ENCODE assay signal across 8 mouse cellular contexts in the genomic region with DNA sequence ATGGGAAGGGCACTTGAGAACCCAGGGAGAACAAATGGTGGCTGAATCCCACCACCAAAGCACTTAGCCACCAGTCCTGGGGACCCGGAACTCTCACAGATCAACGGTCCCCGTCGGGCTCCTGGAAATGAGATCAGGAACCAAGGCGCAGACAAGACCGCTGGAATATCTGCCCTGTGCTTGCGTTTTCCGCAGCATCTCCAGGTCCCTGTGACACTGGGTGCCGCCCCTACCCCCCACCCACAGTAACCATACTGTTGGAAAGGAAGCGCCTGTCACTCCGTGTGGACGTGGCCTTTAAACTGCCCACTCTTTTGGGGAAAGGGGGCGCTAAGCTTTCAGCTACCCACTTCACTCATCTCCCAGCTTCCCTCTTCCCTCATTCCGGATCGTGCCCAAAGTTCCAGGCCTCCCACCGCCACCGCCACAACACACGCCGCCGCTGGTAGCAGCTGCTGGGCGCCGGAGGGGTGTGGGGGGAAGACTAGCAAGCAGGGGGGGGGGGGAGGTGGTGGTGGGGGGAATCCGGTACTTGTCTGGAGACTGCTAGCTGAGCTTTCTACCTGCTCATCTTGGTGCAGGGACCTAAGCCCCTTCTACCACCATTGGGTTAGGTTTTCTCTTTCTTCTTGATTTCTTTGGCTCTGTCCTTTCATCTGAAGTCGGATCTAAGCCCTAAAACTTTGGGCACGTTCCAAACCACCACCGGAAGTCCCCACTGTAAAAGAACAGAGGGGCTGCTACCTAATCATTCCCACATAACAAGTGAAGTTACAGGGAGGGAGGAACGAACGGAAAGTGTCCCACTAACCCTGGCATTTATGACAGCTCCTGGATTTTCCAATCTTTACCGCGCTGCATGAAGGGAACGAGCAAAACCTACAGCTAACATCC. TPM values are rescaled to one million over a fixed set of nuclear protein-coding genes. Genes with fewer than 3 reads are reported as not detected.
DNase-seq lines count a peak whose midpoint lies in the region; ATAC-seq and TF ChIP-seq lines count a peak whose summit lies in the region.

No protein-coding gene starts in this region.

- TF ChIP-seq CTCF in lung, embryonic 14.5 days (IDR thresholded peaks at IDR 0.05; ENCODE audit: low read depth): no peak

- peak overlapping the region; percentile 85 for H3K4me3 ChIP-seq in lung, embryonic 14.5 days (ENCODE audit: low read depth, low read length)
- H3K4me3 ChIP-seq in forebrain, embryonic 10.5 days: peak overlapping the region; percentile 82
- peak overlapping the region; percentile 82 for H3K4me3 ChIP-seq in hindbrain, embryonic 14.5 days (replicated peaks; ENCODE audit: low read length)
- H3K4me3 ChIP-seq in midbrain, embryonic 11.5 days (ENCODE audit: low read depth, low read length): peak overlapping the region; percentile 66

- peak overlapping the region; percentile 99 for H3K9ac ChIP-seq in lung, embryonic 14.5 days
- peak overlapping the region; percentile 92 for H3K9ac ChIP-seq in hindbrain, embryonic 14.5 days
- peak overlapping the region; percentile 33; the same call in 1 of the 2 replicates for H3K9ac ChIP-seq in midbrain, embryonic 11.5 days (ENCODE audit: low read length)

- no peaks in the 10 kb centered on the region for H3K27me3 ChIP-seq in lung, embryonic 14.5 days (ENCODE audit: insufficient read depth, low read length)
- peaks cover 68% of the 10 kb centered on the region for H3K27me3 ChIP-seq in forebrain, embryonic 10.5 days (ENCODE audit: poor library complexity, severe bottlenecking)
- peaks cover 7% of the 10 kb centered on the region; the same call in 1 of the 2 replicates for H3K27me3 ChIP-seq in hindbrain, embryonic 14.5 days (ENCODE audit: control insufficient read depth, insufficient read depth, low read length)
- peaks cover 9% of the 10 kb centered on the region; the same call in 1 of the 2 replicates for H3K27me3 ChIP-seq in midbrain, embryonic 11.5 days (ENCODE audit: control insufficient read depth, insufficient read depth, low read length)

- no peaks in the 10 kb centered on the region for H3K36me3 ChIP-seq in lung, embryonic 14.5 days (ENCODE audit: insufficient read depth)
- no peaks in the 10 kb centered on the region for H3K36me3 ChIP-seq in forebrain, embryonic 10.5 days (replicated peaks)
- H3K36me3 ChIP-seq in hindbrain, embryonic 14.5 days (replicated peaks; ENCODE audit: control insufficient read depth, insufficient read depth): no peaks in the 10 kb centered on the region
- H3K36me3 ChIP-seq in midbrain, embryonic 11.5 days (ENCODE audit: control insufficient read depth, insufficient read depth, low read length): no peaks in the 10 kb centered on the region

- DNase-seq in lung, embryonic 14.5 days: peak; percentile 74
- no peak for DNase-seq in lung, postnatal 14 days
- peak; percentile 48 for DNase-seq in forebrain, embryonic 10.5 days (ENCODE audit: extremely low spot score, low spot score)
- DNase-seq in hindbrain, embryonic 14.5 days (ENCODE audit: low spot score): no peak
- DNase-seq in midbrain, embryonic 11.5 days (ENCODE audit: low spot score, missing footprints): peak; percentile 96
- DNase-seq in spleen, postnatal 36 days (ENCODE audit: low spot score in 2 of 2): no peak
- no peak for DNase-seq in urinary bladder, postnatal 4 days (ENCODE audit: low spot score in 2 of 2)
- DNase-seq in c-Kit-positive CD71-positive TER-119-positive erythroid progenitor cells, embryonic 14.5 days (ENCODE audit: low spot score): no peak

- no peaks in the 10 kb centered on the region for H3K9me3 ChIP-seq in lung, embryonic 14.5 days (ENCODE audit: low read depth, low read length)
- H3K9me3 ChIP-seq in forebrain, embryonic 10.5 days: no peaks in the 10 kb centered on the region
- no peaks in the 10 kb centered on the region for H3K9me3 ChIP-seq in hindbrain, embryonic 14.5 days (ENCODE audit: control insufficient read depth, low read length)
- no peaks in the 10 kb centered on the region for H3K9me3 ChIP-seq in midbrain, embryonic 11.5 days (ENCODE audit: control insufficient read depth, low read length)

- peak overlapping the region; percentile 99 for H3K27ac ChIP-seq in lung, embryonic 14.5 days (ENCODE audit: low read depth)
- peak overlapping the region; percentile 94 for H3K27ac ChIP-seq in forebrain, embryonic 10.5 days
- H3K27ac ChIP-seq in hindbrain, embryonic 14.5 days: no peak overlapping the region
- H3K27ac ChIP-seq in midbrain, embryonic 11.5 days (ENCODE audit: low read depth, low read length): no peak overlapping the region

- no peaks in the 10 kb centered on the region for H3K4me1 ChIP-seq in lung, embryonic 14.5 days (ENCODE audit: insufficient read depth)
- H3K4me1 ChIP-seq in forebrain, embryonic 10.5 days: peaks cover 36% of the 10 kb centered on the region
- H3K4me1 ChIP-seq in hindbrain, embryonic 14.5 days (replicated peaks; ENCODE audit: control insufficient read depth, insufficient read depth, low read length): peaks cover 11% of the 10 kb centered on the region
- 0 out of 2 replicates have a peak, but pooled peaks cover 4% of the 10 kb centered on the region for H3K4me1 ChIP-seq in midbrain, embryonic 11.5 days (ENCODE audit: control insufficient read depth, insufficient read depth, low read length)

- H3K4me2 ChIP-seq in lung, embryonic 14.5 days: peak overlapping the region; percentile 82
- H3K4me2 ChIP-seq in hindbrain, embryonic 14.5 days (replicated peaks): peak overlapping the region; percentile 85
- peak overlapping the region; percentile 88 for H3K4me2 ChIP-seq in midbrain, embryonic 11.5 days

- ATAC-seq in lung, embryonic 14.5 days (ENCODE audit: insufficient read depth): peak; percentile 28
- no peak for ATAC-seq in hindbrain, embryonic 14.5 days (ENCODE audit: low FRiP score)
- ATAC-seq in midbrain, embryonic 11.5 days (ENCODE audit: low FRiP score): no peak

- 4% methylated on average over 30 of the region's 31 CpGs for WGBS in lung, embryonic 14.5 days
- WGBS in forebrain, embryonic 10.5 days: 4% methylated on average over 25 of the region's 31 CpGs
- 4% methylated on average over 31 of the region's 31 CpGs for WGBS in hindbrain, embryonic 14.5 days
- WGBS in midbrain, embryonic 11.5 days: 5% methylated on average over 29 of the region's 31 CpGs

RNA-seq across cellular contexts. Expression of gene Cdh11, which starts 1.3 kb away (rescaled TPM):
- polyA plus RNA-seq in lung, embryonic 14.5 days (2014; fragmentation: Nextera tagmentation; extraction: Ambion mirVana): 249 and 263 TPM in 2 replicates
- polyA plus RNA-seq in forebrain, embryonic 10.5 days (2016; fragmentation: Nextera tagmentation; extraction: Ambion mirVana): 56.2 and 61.7 TPM in 2 replicates
- 50.4 and 61.1 TPM in 2 replicates for polyA plus RNA-seq in hindbrain, embryonic 14.5 days (2014; fragmentation: Nextera tagmentation; extraction: Ambion mirVana)
- 74.9 and 80.7 TPM in 2 replicates for polyA plus RNA-seq in midbrain, embryonic 11.5 days (2014; fragmentation: Nextera tagmentation; extraction: Ambion mirVana)

Comparison
In these comparisons a context has a peak if more than half of its experiments do, and no peak if none do; other contexts are left out.
1. DNase-seq: peak in lung, embryonic 14.5 days (single experiment), forebrain, embryonic 10.5 days (single experiment) and midbrain, embryonic 11.5 days (single experiment); none in lung, postnatal 14 days (single experiment), hindbrain, embryonic 14.5 days (single experiment), spleen, postnatal 36 days (0 of 2), urinary bladder, postnatal 4 days (0 of 2) and c-Kit-positive CD71-positive TER-119-positive erythroid progenitor cells, embryonic 14.5 days (single experiment).
2. H3K27ac ChIP-seq: peak in lung, embryonic 14.5 days (single experiment) and forebrain, embryonic 10.5 days (single experiment); none in hindbrain, embryonic 14.5 days (single experiment) and midbrain, embryonic 11.5 days (single experiment).
3. H3K9ac ChIP-seq: peak in every context shown above with its lines; median percentile 99 in lung, embryonic 14.5 days; 92 in hindbrain, embryonic 14.5 days; 33 in midbrain, embryonic 11.5 days.
4. Peak in every context shown above with its lines, with median percentiles within 50 percentile points of each other: H3K4me2 ChIP-seq and H3K4me3 ChIP-seq.